Mouse (Mus musculus) MEL (cell line): ENCODE measurements around the gene Gm17509.

ENCODE experiments used
- CHD1 ChIP-seq: IDR thresholded peaks from 2 replicates; pipeline ENCODE4 v1.6.1; 2012; ENCODE audit warnings: low read depth, mild to moderate bottlenecking, inconsistent platforms, low read length, improper control_type of control experiment
- CTCF ChIP-seq, 3 experiments: IDR thresholded peaks in 2 of 3; conservative IDR thresholded peaks in 1 of 3; 2 replicates each; pipeline ENCODE4 v1.5.1; 2011 to 2012; ENCODE audit warnings: low read length in 3 of 3, low read depth in 2 of 3, mild to moderate bottlenecking in 2 of 3, improper control_type of control experiment in 1 of 3, inconsistent platforms in 1 of 3, mixed read lengths in 1 of 3, moderate library complexity in 1 of 3; ENCODE audit not compliant: control insufficient read depth in 1 of 3, insufficient read depth in 1 of 3, poor library complexity in 1 of 3, severe bottlenecking in 1 of 3
- E2F4 ChIP-seq: IDR thresholded peaks from 2 replicates; pipeline ENCODE4 v1.6.1; 2011; ENCODE audit warnings: low read depth, low read length, improper control_type of control experiment, borderline replicate concordance
- MXI1 ChIP-seq: IDR thresholded peaks from 2 replicates; pipeline ENCODE4 v1.6.1; 2011; ENCODE audit warnings: mild to moderate bottlenecking, low read depth, low read length, improper control_type of control experiment
- NRF1 ChIP-seq: IDR thresholded peaks from 2 replicates; pipeline ENCODE4 v1.6.1; 2014; ENCODE audit warnings: low read depth, mild to moderate bottlenecking, inconsistent platforms, low read length, improper control_type of control experiment, moderate library complexity; ENCODE audit not compliant: poor library complexity, insufficient read depth, severe bottlenecking
- POLR2A ChIP-seq, 2 experiments: IDR thresholded peaks; 2 replicates each; pipeline ENCODE4 v1.6.1; 2011 to 2012; ENCODE audit warnings: low read length in 2 of 2, mild to moderate bottlenecking in 2 of 2, control low read depth in 1 of 2, improper control_type of control experiment in 1 of 2, low read depth in 1 of 2, moderate library complexity in 1 of 2; ENCODE audit not compliant: control insufficient read depth in 1 of 2, insufficient read depth in 1 of 2, poor library complexity in 1 of 2
- POLR2AphosphoS5 ChIP-seq: IDR thresholded peaks from 2 replicates; pipeline ENCODE4 v1.6.1; 2012; ENCODE audit warnings: low read depth, borderline replicate concordance, mild to moderate bottlenecking, inconsistent platforms, low read length, moderate library complexity, mixed read lengths
- SIN3A ChIP-seq: IDR thresholded peaks from 2 replicates; pipeline ENCODE4 v1.6.1; 2012; ENCODE audit warnings: low read length, improper control_type of control experiment, inconsistent platforms
- USF1 ChIP-seq: IDR thresholded peaks from 2 replicates; pipeline ENCODE4 v1.6.1; 2014; ENCODE audit warnings: low read depth, mild to moderate bottlenecking, inconsistent platforms, low read length, improper control_type of control experiment, moderate library complexity
- ZMIZ1 ChIP-seq: IDR thresholded peaks from 2 replicates; pipeline ENCODE4 v1.6.1; 2012; ENCODE audit warnings: low read depth, mild to moderate bottlenecking, inconsistent platforms, low read length, improper control_type of control experiment, moderate library complexity
- ZNF384 ChIP-seq: IDR thresholded peaks from 2 replicates; pipeline ENCODE4 v1.6.1; 2012; ENCODE audit warnings: low read depth, mild to moderate bottlenecking, inconsistent platforms, low read length, improper control_type of control experiment

GRCm38 (mm10) chr13:117204685-117205084, 16.2 kb downstream of the Gm17509 start:
- TF ChIP-seq CHD1 (no peak), POLR2A (IDR thresholded peaks at IDR 0.05; ENCODE audit: control insufficient read depth in 1 of 2, insufficient read depth in 1 of 2, low read depth in 1 of 2, low read length in 2 of 2, poor library complexity in 1 of 2) (no peak), CTCF (IDR thresholded peaks at IDR 0.05 in 2 of 3, conservative IDR thresholded peaks at IDR 0.05 in 1 of 3; ENCODE audit: control insufficient read depth in 1 of 3, insufficient read depth in 1 of 3, low read depth in 2 of 3, low read length in 3 of 3, poor library complexity in 1 of 3, severe bottlenecking in 1 of 3) (no peak), SIN3A (no peak), MXI1 (no peak), E2F4 (no peak), USF1 (no peak), ZNF384 (no peak), ZMIZ1 (no peak), NRF1 (no peak), POLR2AphosphoS5 (no peak)
